Mouse (Mus musculus): ENCODE data around the gene Unc5a. TPM values are rescaled to one million over a fixed set of nuclear protein-coding genes. Genes with fewer than 3 reads are reported as not detected.

Gene Unc5a
- polyA plus RNA-seq, 1 experiment from 2014 or later, result 12.6 TPM

GRCm38 (mm10) chr13:54925466-54925865 is 23.7 kb upstream of the Unc5a start:
- no peak overlapping the region for H3K4me2 ChIP-seq (ENCODE audit: low read length)
- no peak overlapping the region for H3K9ac ChIP-seq (replicated peaks; ENCODE audit: low read length)
- no peak overlapping the region for H3K4me3 ChIP-seq (replicated peaks; ENCODE audit: low read depth, low read length)
- WGBS, result 74% methylated on average over 8 of the region's 8 CpGs
- no peak overlapping the region for H3K27ac ChIP-seq (replicated peaks; ENCODE audit: low read depth, low read length)
- no peaks in the 10 kb centered on the region for H3K27me3 ChIP-seq (ENCODE audit: control insufficient read depth, insufficient read depth, low read length)
- no peaks in the 10 kb centered on the region for H3K9me3 ChIP-seq (ENCODE audit: control insufficient read depth, low read length)
- DNase-seq, result no peak
- no peaks in the 10 kb centered on the region for H3K36me3 ChIP-seq (ENCODE audit: control insufficient read depth, insufficient read depth, low read length)
- no peaks in the 10 kb centered on the region for H3K4me1 ChIP-seq (ENCODE audit: control insufficient read depth, insufficient read depth, low read length)
- ATAC-seq (ENCODE audit: low FRiP score, low TSS enrichment), result no peak

- no peaks in the 10 kb centered on the region for H3K9me3 ChIP-seq (ENCODE audit: control insufficient read depth, low read length)
- H3K4me2 ChIP-seq (ENCODE audit: low read length), result no peak overlapping the region
- no peaks in the 10 kb centered on the region for H3K27me3 ChIP-seq (ENCODE audit: control insufficient read depth, insufficient read depth, low read length)
- ATAC-seq (ENCODE audit: low FRiP score, low TSS enrichment) (no peak), DNase-seq (no peak)
- no peak overlapping the region for H3K27ac ChIP-seq (replicated peaks; ENCODE audit: low read depth, low read length)
- no peaks in the 10 kb centered on the region for H3K36me3 ChIP-seq (ENCODE audit: control insufficient read depth, insufficient read depth, low read length)
- 63% methylated on average over 4 of the region's 4 CpGs for WGBS
- H3K4me1 ChIP-seq (ENCODE audit: control insufficient read depth, insufficient read depth, low read length), result no peaks in the 10 kb centered on the region
- H3K9ac ChIP-seq (replicated peaks; ENCODE audit: low read length), result no peak overlapping the region
- H3K4me3 ChIP-seq (replicated peaks; ENCODE audit: low read depth, low read length), result no peak overlapping the region
Observed at GRCm38 (mm10) chr13:54926654-54927053, 22.6 kb upstream of the Unc5a start.

GRCm38 (mm10) chr13:54930123-54930522 is 19.1 kb upstream of the Unc5a start:
- no peaks in the 10 kb centered on the region for H3K27me3 ChIP-seq (ENCODE audit: control insufficient read depth, insufficient read depth, low read length)
- no peak overlapping the region for H3K9ac ChIP-seq (replicated peaks; ENCODE audit: low read length)
- H3K9me3 ChIP-seq (ENCODE audit: control insufficient read depth, low read length), result no peaks in the 10 kb centered on the region
- ATAC-seq (ENCODE audit: low FRiP score, low TSS enrichment) (no peak), DNase-seq (no peak)
- no peak overlapping the region for H3K4me2 ChIP-seq (ENCODE audit: low read length)
- no peak overlapping the region for H3K4me3 ChIP-seq (replicated peaks; ENCODE audit: low read depth, low read length)
- H3K27ac ChIP-seq (replicated peaks; ENCODE audit: low read depth, low read length), result no peak overlapping the region
- H3K36me3 ChIP-seq (ENCODE audit: control insufficient read depth, insufficient read depth, low read length), result no peaks in the 10 kb centered on the region
- H3K4me1 ChIP-seq (ENCODE audit: control insufficient read depth, insufficient read depth, low read length), result no peaks in the 10 kb centered on the region
- 27% methylated on average over 4 of the region's 4 CpGs for WGBS

- Histone ChIP-seq H3K9ac (replicated peaks; ENCODE audit: low read length) (no peak overlapping the region), H3K4me3 (replicated peaks; ENCODE audit: low read depth, low read length) (no peak overlapping the region), H3K4me1 (ENCODE audit: control insufficient read depth, insufficient read depth, low read length) (peaks cover 4% of the 10 kb centered on the region), H3K9me3 (ENCODE audit: control insufficient read depth, low read length) (no peaks in the 10 kb centered on the region), H3K36me3 (ENCODE audit: control insufficient read depth, insufficient read depth, low read length) (no peaks in the 10 kb centered on the region), H3K27ac (replicated peaks; ENCODE audit: low read depth, low read length) (no peak overlapping the region), H3K4me2 (ENCODE audit: low read length) (no peak overlapping the region), H3K27me3 (ENCODE audit: control insufficient read depth, insufficient read depth, low read length) (no peaks in the 10 kb centered on the region; the same call in 1 of the 2 replicates)
- DNase-seq (no peak), ATAC-seq (ENCODE audit: low FRiP score, low TSS enrichment) (no peak)
- WGBS, result 79% methylated on average over 8 of the region's 8 CpGs
Observed at GRCm38 (mm10) chr13:54934873-54935272, 14.3 kb upstream of the Unc5a start.

GRCm38 (mm10) chr13:54936173-54936572 is 13.0 kb upstream of the Unc5a start:
- Histone ChIP-seq H3K36me3 (ENCODE audit: control insufficient read depth, insufficient read depth, low read length) (no peaks in the 10 kb centered on the region), H3K27ac (replicated peaks; ENCODE audit: low read depth, low read length) (no peak overlapping the region), H3K4me2 (ENCODE audit: low read length) (no peak overlapping the region), H3K9ac (replicated peaks; ENCODE audit: low read length) (no peak overlapping the region), H3K27me3 (ENCODE audit: control insufficient read depth, insufficient read depth, low read length) (no peaks in the 10 kb centered on the region; the same call in 1 of the 2 replicates), H3K4me3 (replicated peaks; ENCODE audit: low read depth, low read length) (no peak overlapping the region), H3K9me3 (ENCODE audit: control insufficient read depth, low read length) (no peaks in the 10 kb centered on the region), H3K4me1 (ENCODE audit: control insufficient read depth, insufficient read depth, low read length) (peaks cover 4% of the 10 kb centered on the region)
- no peak for ATAC-seq (ENCODE audit: low FRiP score, low TSS enrichment)
- DNase-seq, result no peak
- 69% methylated on average over 6 of the region's 6 CpGs for WGBS

GRCm38 (mm10) chr13:54937885-54938284 is 11.3 kb upstream of the Unc5a start:
- 52% methylated on average over 11 of the region's 11 CpGs for WGBS
- DNase-seq, result no peak
- H3K9me3 ChIP-seq (ENCODE audit: control insufficient read depth, low read length), result no peaks in the 10 kb centered on the region
- H3K27me3 ChIP-seq (ENCODE audit: control insufficient read depth, insufficient read depth, low read length), result no peaks in the 10 kb centered on the region; the same call in 1 of the 2 replicates
- H3K4me2 ChIP-seq (ENCODE audit: low read length), result no peak overlapping the region
- H3K4me1 ChIP-seq (ENCODE audit: control insufficient read depth, insufficient read depth, low read length), result peaks cover 4% of the 10 kb centered on the region
- H3K27ac ChIP-seq (replicated peaks; ENCODE audit: low read depth, low read length), result no peak overlapping the region
- H3K4me3 ChIP-seq (replicated peaks; ENCODE audit: low read depth, low read length), result no peak overlapping the region
- H3K36me3 ChIP-seq (ENCODE audit: control insufficient read depth, insufficient read depth, low read length), result no peaks in the 10 kb centered on the region
- no peak for ATAC-seq (ENCODE audit: low FRiP score, low TSS enrichment)
- no peak overlapping the region for H3K9ac ChIP-seq (replicated peaks; ENCODE audit: low read length)

- WGBS, result 87% methylated on average over 3 of the region's 3 CpGs
- no peaks in the 10 kb centered on the region for H3K9me3 ChIP-seq (ENCODE audit: control insufficient read depth, low read length)
- no peaks in the 10 kb centered on the region for H3K36me3 ChIP-seq (ENCODE audit: control insufficient read depth, insufficient read depth, low read length)
- H3K4me1 ChIP-seq (ENCODE audit: control insufficient read depth, insufficient read depth, low read length), result peaks cover 4% of the 10 kb centered on the region
- H3K27ac ChIP-seq (replicated peaks; ENCODE audit: low read depth, low read length), result no peak overlapping the region
- no peak overlapping the region for H3K4me3 ChIP-seq (replicated peaks; ENCODE audit: low read depth, low read length)
- H3K9ac ChIP-seq (replicated peaks; ENCODE audit: low read length), result no peak overlapping the region
- no peak overlapping the region for H3K4me2 ChIP-seq (ENCODE audit: low read length)
- DNase-seq (no peak), ATAC-seq (ENCODE audit: low FRiP score, low TSS enrichment) (no peak)
- no peaks in the 10 kb centered on the region; the same call in 1 of the 2 replicates for H3K27me3 ChIP-seq (ENCODE audit: control insufficient read depth, insufficient read depth, low read length)
Observed at GRCm38 (mm10) chr13:54938493-54938892, 10.7 kb upstream of the Unc5a start.

- H3K4me3 ChIP-seq (replicated peaks; ENCODE audit: low read depth, low read length), result no peak overlapping the region
- H3K4me2 ChIP-seq (ENCODE audit: low read length), result no peak overlapping the region
- WGBS, result 40% methylated on average over 9 of the region's 9 CpGs
- H3K36me3 ChIP-seq (ENCODE audit: control insufficient read depth, insufficient read depth, low read length), result no peaks in the 10 kb centered on the region
- no peak overlapping the region for H3K27ac ChIP-seq (replicated peaks; ENCODE audit: low read depth, low read length)
- DNase-seq (peak; percentile 77), ATAC-seq (ENCODE audit: low FRiP score, low TSS enrichment) (no peak)
- H3K9ac ChIP-seq (replicated peaks; ENCODE audit: low read length), result no peak overlapping the region
- H3K27me3 ChIP-seq (ENCODE audit: control insufficient read depth, insufficient read depth, low read length), result peaks cover 38% of the 10 kb centered on the region
- no peaks in the 10 kb centered on the region for H3K9me3 ChIP-seq (ENCODE audit: control insufficient read depth, low read length)
- peaks cover 13% of the 10 kb centered on the region; the same call in 1 of the 2 replicates for H3K4me1 ChIP-seq (ENCODE audit: control insufficient read depth, insufficient read depth, low read length)
Observed at GRCm38 (mm10) chr13:54944411-54945157, 4.6 kb upstream of the Unc5a start.

GRCm38 (mm10) chr13:54945332-54945731 is 3.9 kb upstream of the Unc5a start:
- WGBS, result 12% methylated on average over 4 of the region's 4 CpGs
- DNase-seq, result no peak

More at GRCm38 (mm10) chr13:54945332-54945731, 3.9 kb upstream of the Unc5a start:
- Histone ChIP-seq H3K4me2 (ENCODE audit: low read length) (no peak overlapping the region), H3K9ac (replicated peaks; ENCODE audit: low read length) (no peak overlapping the region), H3K4me3 (replicated peaks; ENCODE audit: low read depth, low read length) (no peak overlapping the region), H3K27me3 (ENCODE audit: control insufficient read depth, insufficient read depth, low read length) (peaks cover 38% of the 10 kb centered on the region), H3K27ac (replicated peaks; ENCODE audit: low read depth, low read length) (no peak overlapping the region), H3K36me3 (ENCODE audit: control insufficient read depth, insufficient read depth, low read length) (no peaks in the 10 kb centered on the region), H3K4me1 (ENCODE audit: control insufficient read depth, insufficient read depth, low read length) (peaks cover 20% of the 10 kb centered on the region; the same call in 1 of the 2 replicates), H3K9me3 (ENCODE audit: control insufficient read depth, low read length) (no peaks in the 10 kb centered on the region)
- ATAC-seq (ENCODE audit: low FRiP score, low TSS enrichment), result no peak
